Mouse (Mus musculus) liver, postnatal 0 days (tissue): ENCODE results near the gene Gm35549.

Experiments used
- CTCF ChIP-seq: sonication (generic); IDR thresholded peaks from 2 replicates; pipeline ENCODE4 v1.5.1; 2016; ENCODE audit warnings: antibody characterized with exemption, low read depth
- EP300 ChIP-seq: IDR thresholded peaks from 2 replicates; pipeline ENCODE4 v1.6.1; 2016; ENCODE audit warnings: antibody characterized with exemption, low read depth, mild to moderate bottlenecking

GRCm38 (mm10) chr9:122785231-122785630 is 58.6 kb downstream of the Gm35549 start:
- TF ChIP-seq EP300, result no peak
- TF ChIP-seq CTCF, result no peak
